7 mouse cellular contexts compared by ENCODE assay signal in the genomic region with DNA sequence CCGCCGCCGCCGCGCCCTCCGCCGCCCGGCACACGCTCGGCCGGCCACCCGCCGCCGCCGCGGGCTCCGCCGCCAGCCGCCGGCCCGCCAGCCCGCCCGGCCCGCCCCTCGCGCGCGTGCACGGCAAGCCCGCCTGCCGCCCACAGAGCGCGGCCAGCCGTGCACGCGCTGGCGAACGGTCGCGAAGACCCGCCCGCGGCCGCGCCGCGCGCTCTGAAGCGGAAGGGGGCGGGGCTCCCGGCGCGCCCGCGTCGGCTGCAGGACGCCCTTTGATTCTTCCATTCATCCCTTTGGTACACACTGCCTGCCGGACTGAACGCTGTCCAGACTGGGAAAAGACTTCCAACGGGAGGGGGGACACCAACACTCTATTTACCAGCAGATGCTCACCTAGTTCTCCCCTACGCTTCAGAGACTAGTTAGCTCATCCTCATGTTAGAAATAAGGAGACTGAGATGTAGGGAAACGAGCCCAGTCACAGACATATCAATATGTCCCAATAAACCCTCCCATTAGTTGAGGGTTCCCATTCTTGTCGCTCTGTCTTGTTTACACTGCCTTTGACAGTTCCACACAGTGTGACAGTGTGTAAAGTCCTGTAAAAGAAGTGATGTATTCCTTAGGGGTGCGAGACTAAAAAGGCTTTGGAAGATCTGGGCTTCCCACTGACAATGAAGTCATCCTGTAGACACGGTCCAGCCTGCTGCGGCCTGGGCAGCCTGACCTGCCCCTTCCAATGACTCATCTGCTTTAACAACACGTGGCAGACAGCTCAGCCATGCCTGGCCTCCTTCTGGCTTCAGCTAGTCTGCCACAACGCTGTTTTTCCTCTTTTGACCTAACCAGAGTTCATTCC. TPM values are rescaled to one million over a fixed set of nuclear protein-coding genes. Genes with fewer than 3 reads are reported as not detected.
A peak's percentile ranks its signal among the peaks of the same experiment; 100 is the strongest.
DNase-seq lines count a peak whose midpoint lies in the region; ATAC-seq lines count a peak whose summit lies in the region.

Mast2 (minus strand) TSS at position 58 of the 856 bp plus-strand sequence.

- H3K9me3 ChIP-seq in intestine, embryonic 16.5 days (ENCODE audit: control insufficient read depth, low read length) = no peaks in the 10 kb centered on the region
- no peaks in the 10 kb centered on the region for H3K9me3 ChIP-seq in midbrain, embryonic 11.5 days (ENCODE audit: control insufficient read depth, low read length)

- no peaks in the 10 kb centered on the region for H3K36me3 ChIP-seq in intestine, embryonic 16.5 days (ENCODE audit: control insufficient read depth, insufficient read depth, low read length)
- H3K36me3 ChIP-seq in midbrain, embryonic 11.5 days (ENCODE audit: control insufficient read depth, insufficient read depth, low read length) = no peaks in the 10 kb centered on the region

- peak within 1 kb of the TSS; percentile 94 for H3K9ac ChIP-seq in intestine, embryonic 16.5 days (ENCODE audit: low read depth, low read length)
- peak within 1 kb of the TSS; percentile 92 for H3K9ac ChIP-seq in midbrain, embryonic 11.5 days (ENCODE audit: low read length)

- H3K4me2 ChIP-seq in intestine, embryonic 16.5 days (ENCODE audit: low read depth, low read length) = peak within 1 kb of the TSS; percentile 74
- H3K4me2 ChIP-seq in midbrain, embryonic 11.5 days = peak within 1 kb of the TSS; percentile 51

- peak; percentile 92 for DNase-seq in adrenal gland, adult 2 months
- peak; percentile 85 for DNase-seq in embryo, embryonic 11.5 days (ENCODE audit: low read depth, low spot score)
- peak; percentile 81 to 86 for DNase-seq in gastrocnemius, postnatal 4 days (ENCODE audit: low spot score in 2 of 2)
- peak; percentile 69 to 84 for DNase-seq in left cerebral cortex, postnatal 36 days (ENCODE audit: low spot score in 2 of 2)
- peak; percentile 99 for DNase-seq in midbrain, embryonic 11.5 days (ENCODE audit: low spot score, missing footprints)
- DNase-seq in skeletal muscle tissue, adult 2 months (ENCODE audit: low read depth, low spot score) = peak; percentile 70

- H3K4me3 ChIP-seq in intestine, embryonic 16.5 days (ENCODE audit: low read length) = peak within 1 kb of the TSS; percentile 98
- peak within 1 kb of the TSS; percentile 91 for H3K4me3 ChIP-seq in midbrain, embryonic 11.5 days (ENCODE audit: low read depth, low read length)

- peak; percentile 93 for ATAC-seq in intestine, embryonic 16.5 days
- peak; percentile 91 for ATAC-seq in midbrain, embryonic 11.5 days (ENCODE audit: low FRiP score)

- intact Hi-C loops in left cerebral cortex, postnatal 36 days (cut with DNase I) = loop anchor here (5.0 kb wide), 1 partner anchor 43 kb away; the partner anchor contains the start of gene Ipp

- no peaks in the 10 kb centered on the region for H3K27me3 ChIP-seq in intestine, embryonic 16.5 days (replicated peaks; ENCODE audit: control insufficient read depth, insufficient read depth, low read length)
- H3K27me3 ChIP-seq in midbrain, embryonic 11.5 days (ENCODE audit: control insufficient read depth, insufficient read depth, low read length) = no peaks in the 10 kb centered on the region

- peak within 1 kb of the TSS; percentile 88 for H3K27ac ChIP-seq in intestine, embryonic 16.5 days (ENCODE audit: low read length)
- H3K27ac ChIP-seq in midbrain, embryonic 11.5 days (ENCODE audit: low read depth, low read length) = peak within 1 kb of the TSS; percentile 87

- peaks cover 11% of the 10 kb centered on the region for H3K4me1 ChIP-seq in intestine, embryonic 16.5 days (ENCODE audit: control insufficient read depth, insufficient read depth, low read length)
- peaks cover 12% of the 10 kb centered on the region for H3K4me1 ChIP-seq in midbrain, embryonic 11.5 days (ENCODE audit: control insufficient read depth, insufficient read depth, low read length)

- WGBS in intestine, embryonic 16.5 days = 1% methylated on average over 58 of the region's 68 CpGs
- WGBS in midbrain, embryonic 11.5 days = 3% methylated on average over 39 of the region's 68 CpGs

RNA-seq across cellular contexts. Expression of gene Mast2, which starts in this region (rescaled TPM):
- total RNA-seq in adrenal gland, adult 2 months (2021) = 10 to 100 TPM; 39.5 to 45.9 TPM
- polyA plus RNA-seq in adrenal gland, adult 2 months (2012; rRNA removed) = 88.7 and 94.1 TPM in 2 replicates
- total RNA-seq in gastrocnemius, postnatal 4 days (2021) = 10 to 100 TPM; 72.7 to 80.9 TPM
- 6.4 and 7.5 TPM in 2 replicates for polyA plus RNA-seq in intestine, embryonic 16.5 days (2015; fragmentation: Nextera tagmentation; extraction: Ambion mirVana)
- 100 to 1,000 TPM; 103 to 114 TPM for total RNA-seq in left cerebral cortex, postnatal 36 days (2021)
- 31.9 and 35.6 TPM in 2 replicates for polyA plus RNA-seq in midbrain, embryonic 11.5 days (2014; fragmentation: Nextera tagmentation; extraction: Ambion mirVana)

Comparison
In these comparisons a context has a peak if more than half of its experiments do, and no peak if none do; other contexts are left out.
1. Peak in every context shown above with its lines: DNase-seq, ATAC-seq, H3K4me3 ChIP-seq and H3K27ac ChIP-seq.